Mouse (Mus musculus) gastrocnemius, postnatal 36 days (tissue): ENCODE results near the gene Adamtsl1. TPM values are rescaled to one million over a fixed set of nuclear protein-coding genes. Genes with fewer than 3 reads are reported as not detected.

Experiments
- DNase-seq, 2 experiments: peaks; one replicate each; pipeline ENCODE4 v3.0.0; 2022
- intact Hi-C: fragments of 180-260 bp; cut with DNase I; formaldehyde crosslinking; loops from one replicate; pipeline ENCODE4 v1.15.1; 2025
- total RNA-seq, 2 experiments: library from RNA; stranded (reverse); gene quantifications; 2 replicates each; pipeline ENCODE4 v1.2.3; 2021

The Adamtsl1 gene
- total RNA-seq, 2 experiments from 2014 or later: 3.8 to 4.2 TPM

- DNase-seq: no peak
- intact Hi-C loops: loop anchor here (10.0 kb wide), 1 partner anchor 278 kb away; no protein-coding TSS in a partner anchor
Measured at GRCm38 (mm10) chr4:85782511-85782910, 268.5 kb downstream of the Adamtsl1 start.

GRCm38 (mm10) chr4:85783768-85784379, 269.9 kb downstream of the Adamtsl1 start:
- no peak for DNase-seq
- intact Hi-C loops: loop anchor here (10.0 kb wide), 1 partner anchor 279 kb away; no protein-coding TSS in a partner anchor

- intact Hi-C loops: loop anchor here (10.0 kb wide), 1 partner anchor 280 kb away; no protein-coding TSS in a partner anchor
- DNase-seq: no peak
Measured at GRCm38 (mm10) chr4:85784428-85784827, 270.5 kb downstream of the Adamtsl1 start.

GRCm38 (mm10) chr4:85790226-85790625, 276.3 kb downstream of the Adamtsl1 start:
- DNase-seq: no peak
- intact Hi-C loops: no loop called here

- DNase-seq: peak; percentile 45 to 56
- intact Hi-C loops: loop anchor here (1.0 kb wide), 1 partner anchor 401 kb away; no protein-coding TSS in a partner anchor
Measured at GRCm38 (mm10) chr4:85801805-85802204, 287.8 kb downstream of the Adamtsl1 start.

GRCm38 (mm10) chr4:85814418-85814817, 300.4 kb downstream of the Adamtsl1 start:
- intact Hi-C loops: loop anchor here (10.0 kb wide), 1 partner anchor 660 kb away; no protein-coding TSS in a partner anchor
- DNase-seq: no peak

GRCm38 (mm10) chr4:85818504-85818903, 304.5 kb downstream of the Adamtsl1 start:
- DNase-seq: no peak
- intact Hi-C loops: loop anchor here (10.0 kb wide), 1 partner anchor 664 kb away; no protein-coding TSS in a partner anchor

GRCm38 (mm10) chr4:85819169-85819568, 305.2 kb downstream of the Adamtsl1 start:
- intact Hi-C loops: loop anchor here (10.0 kb wide), 1 partner anchor 664 kb away; no protein-coding TSS in a partner anchor
- no peak for DNase-seq

GRCm38 (mm10) chr4:85819921-85820320, 305.9 kb downstream of the Adamtsl1 start:
- intact Hi-C loops: loop anchor here (10.0 kb wide), 1 partner anchor 665 kb away; no protein-coding TSS in a partner anchor
- DNase-seq: no peak

GRCm38 (mm10) chr4:85823952-85824704, 310.2 kb downstream of the Adamtsl1 start:
- no peak for DNase-seq
- intact Hi-C loops: no loop called here

- intact Hi-C loops: no loop called here
- no peak for DNase-seq
Measured at GRCm38 (mm10) chr4:85824705-85825085, 310.7 kb downstream of the Adamtsl1 start.

GRCm38 (mm10) chr4:85837058-85837457, 323.1 kb downstream of the Adamtsl1 start:
- intact Hi-C loops: no loop called here
- no peak for DNase-seq

GRCm38 (mm10) chr4:85837532-85837965, 323.6 kb downstream of the Adamtsl1 start:
- DNase-seq: no peak
- intact Hi-C loops: no loop called here

GRCm38 (mm10) chr4:85838031-85838430, 324.1 kb downstream of the Adamtsl1 start:
- no peak for DNase-seq
- intact Hi-C loops: no loop called here

- DNase-seq: no peak
- intact Hi-C loops: no loop called here
Measured at GRCm38 (mm10) chr4:85842113-85842512, 328.1 kb downstream of the Adamtsl1 start.

GRCm38 (mm10) chr4:85844381-85844780, 330.4 kb downstream of the Adamtsl1 start:
- intact Hi-C loops: no loop called here
- DNase-seq: no peak

GRCm38 (mm10) chr4:85845931-85846330, 332.0 kb downstream of the Adamtsl1 start:
- no peak for DNase-seq

GRCm38 (mm10) chr4:85853401-85853800, 339.4 kb downstream of the Adamtsl1 start:
- no peak for DNase-seq
- intact Hi-C loops: no loop called here

More at GRCm38 (mm10) chr4:85845931-85846330, 332.0 kb downstream of the Adamtsl1 start:
- intact Hi-C loops: no loop called here

- no peak for DNase-seq
- intact Hi-C loops: no loop called here
Measured at GRCm38 (mm10) chr4:85854507-85854906, 340.5 kb downstream of the Adamtsl1 start.

- no peak for DNase-seq
- intact Hi-C loops: no loop called here
Measured at GRCm38 (mm10) chr4:85879376-85879775, 365.4 kb downstream of the Adamtsl1 start.

- no peak for DNase-seq
- intact Hi-C loops: no loop called here
Measured at GRCm38 (mm10) chr4:85881318-85881717, 367.3 kb downstream of the Adamtsl1 start.
